Mouse (Mus musculus): Measurements from ENCODE around the gene Pik3cg.

- no peak for TF ChIP-seq POLR2A (IDR thresholded peaks at IDR 0.05; ENCODE audit: insufficient read depth, low read depth, low read length)
- TF ChIP-seq CTCF (IDR thresholded peaks at IDR 0.05): no peak
Measured at GRCm38 (mm10) chr12:32215143-32215542, 6.7 kb upstream of the Pik3cg start.

All from heart, adult 2 months (tissue).